Mouse (Mus musculus) MEL (cell line): ENCODE results near the gene Dtl. TPM values are rescaled to one million over a fixed set of nuclear protein-coding genes. Genes with fewer than 3 reads are reported as not detected.

Source experiments
- DNase-seq: peaks from one replicate; pipeline ENCODE4 v3.0.0; 2011; ENCODE audit warnings: low read depth, low spot score
- H3K27ac ChIP-seq: 2 replicates; pipeline ENCODE4 v1.5.1; 2012; ENCODE audit warnings: low read depth, mild to moderate bottlenecking, control low read depth, low read length, moderate library complexity; ENCODE audit not compliant: control insufficient read depth
- H3K27me3 ChIP-seq, 2 experiments: fragments of 150-350 bp in 1 of 2; sonication (generic) in 1 of 2; 2 replicates each; pipeline ENCODE4 v1.6.1; 2012; ENCODE audit warnings: low read length in 2 of 2, mild to moderate bottlenecking in 2 of 2, improper control_type of control experiment in 1 of 2, moderate library complexity in 1 of 2; ENCODE audit not compliant: insufficient read depth in 2 of 2, control insufficient read depth in 1 of 2
- H3K36me3 ChIP-seq, 2 experiments: 2 replicates each; pipeline ENCODE4 v1.6.1; 2012 to 2014; ENCODE audit warnings: low read length in 2 of 2, improper control_type of control experiment in 1 of 2, inconsistent platforms in 1 of 2, mild to moderate bottlenecking in 1 of 2; ENCODE audit not compliant: insufficient read depth in 2 of 2, control insufficient read depth in 1 of 2
- H3K4me1 ChIP-seq, 2 experiments: fragments of 150-350 bp in 1 of 2; sonication (generic) in 1 of 2; 2 replicates each; pipeline ENCODE4 v1.6.1; 2012; ENCODE audit warnings: low read length in 2 of 2, improper control_type of control experiment in 1 of 2, mild to moderate bottlenecking in 1 of 2; ENCODE audit not compliant: insufficient read depth in 2 of 2, control insufficient read depth in 1 of 2
- H3K4me3 ChIP-seq, 2 experiments: fragments of 150-350 bp in 1 of 2; sonication (generic) in 1 of 2; 2 replicates each; pipeline ENCODE4 v1.5.1; 2012; ENCODE audit warnings: low read depth in 2 of 2, low read length in 2 of 2, mild to moderate bottlenecking in 2 of 2, moderate library complexity in 2 of 2, control low read depth in 1 of 2, improper control_type of control experiment in 1 of 2; ENCODE audit not compliant: control insufficient read depth in 1 of 2, insufficient read depth in 1 of 2
- H3K79me2 ChIP-seq: 2 replicates; pipeline ENCODE4 v1.6.1; 2012; ENCODE audit warnings: mild to moderate bottlenecking, low read length, moderate library complexity; ENCODE audit not compliant: control insufficient read depth, poor library complexity, insufficient read depth
- H3K9ac ChIP-seq: 2 replicates; pipeline ENCODE4 v1.6.1; 2012; ENCODE audit warnings: low read depth, mild to moderate bottlenecking, control low read depth, low read length, moderate library complexity; ENCODE audit not compliant: control insufficient read depth, poor library complexity, severe bottlenecking
- H3K9me3 ChIP-seq: fragments of 150-350 bp; sonication (generic); replicated peaks from 2 replicates; pipeline ENCODE4 v1.6.1; 2012; ENCODE audit warnings: mild to moderate bottlenecking, low read length, improper control_type of control experiment, moderate library complexity; ENCODE audit not compliant: insufficient read depth
- BHLHE40 ChIP-seq: IDR thresholded peaks from 2 replicates; pipeline ENCODE4 v1.6.1; 2012; ENCODE audit warnings: low read depth, mild to moderate bottlenecking, inconsistent platforms, low read length, improper control_type of control experiment, borderline replicate concordance
- CHD1 ChIP-seq: IDR thresholded peaks from 2 replicates; pipeline ENCODE4 v1.6.1; 2012; ENCODE audit warnings: low read depth, mild to moderate bottlenecking, inconsistent platforms, low read length, improper control_type of control experiment
- CHD2 ChIP-seq: IDR thresholded peaks from 2 replicates; pipeline ENCODE4 v1.6.1; 2011; ENCODE audit warnings: low read length, improper control_type of control experiment
- CTCF ChIP-seq, 3 experiments: IDR thresholded peaks in 2 of 3; conservative IDR thresholded peaks in 1 of 3; 2 replicates each; pipeline ENCODE4 v1.5.1; 2011 to 2012; ENCODE audit warnings: low read length in 3 of 3, low read depth in 2 of 3, mild to moderate bottlenecking in 2 of 3, improper control_type of control experiment in 1 of 3, inconsistent platforms in 1 of 3, mixed read lengths in 1 of 3, moderate library complexity in 1 of 3; ENCODE audit not compliant: control insufficient read depth in 1 of 3, insufficient read depth in 1 of 3, poor library complexity in 1 of 3, severe bottlenecking in 1 of 3
- E2F4 ChIP-seq: IDR thresholded peaks from 2 replicates; pipeline ENCODE4 v1.6.1; 2011; ENCODE audit warnings: low read depth, low read length, improper control_type of control experiment, borderline replicate concordance
- ELF1 ChIP-seq: IDR thresholded peaks from 2 replicates; pipeline ENCODE4 v1.6.1; 2014; ENCODE audit warnings: low read depth, mild to moderate bottlenecking, inconsistent platforms, low read length, improper control_type of control experiment, moderate library complexity
- ETS1 ChIP-seq: IDR thresholded peaks from 2 replicates; pipeline ENCODE4 v1.6.1; 2012; ENCODE audit warnings: low read depth, mild to moderate bottlenecking, inconsistent platforms, low read length, improper control_type of control experiment, moderate library complexity
- GABPA ChIP-seq: IDR thresholded peaks from 2 replicates; pipeline ENCODE4 v1.6.1; 2012; ENCODE audit warnings: low read depth, mild to moderate bottlenecking, inconsistent platforms, low read length, improper control_type of control experiment, moderate library complexity
- MAX ChIP-seq: IDR thresholded peaks from 2 replicates; pipeline ENCODE4 v1.6.1; 2011; ENCODE audit warnings: low read length, improper control_type of control experiment
- MXI1 ChIP-seq: IDR thresholded peaks from 2 replicates; pipeline ENCODE4 v1.6.1; 2011; ENCODE audit warnings: mild to moderate bottlenecking, low read depth, low read length, improper control_type of control experiment
- MYB ChIP-seq: IDR thresholded peaks from 2 replicates; pipeline ENCODE4 v1.6.1; 2011; ENCODE audit warnings: mild to moderate bottlenecking, low read depth, low read length, improper control_type of control experiment
- MYC ChIP-seq: IDR thresholded peaks from 2 replicates; pipeline ENCODE4 v1.6.1; 2011; ENCODE audit warnings: low read depth, mild to moderate bottlenecking, low read length, improper control_type of control experiment, moderate library complexity
- NELFE ChIP-seq: IDR thresholded peaks from 2 replicates; pipeline ENCODE4 v1.6.1; 2011; ENCODE audit warnings: low read depth, low read length, improper control_type of control experiment
- NRF1 ChIP-seq: IDR thresholded peaks from 2 replicates; pipeline ENCODE4 v1.6.1; 2014; ENCODE audit warnings: low read depth, mild to moderate bottlenecking, inconsistent platforms, low read length, improper control_type of control experiment, moderate library complexity; ENCODE audit not compliant: poor library complexity, insufficient read depth, severe bottlenecking
- POLR2A ChIP-seq, 2 experiments: IDR thresholded peaks; 2 replicates each; pipeline ENCODE4 v1.6.1; 2011 to 2012; ENCODE audit warnings: low read length in 2 of 2, mild to moderate bottlenecking in 2 of 2, control low read depth in 1 of 2, improper control_type of control experiment in 1 of 2, low read depth in 1 of 2, moderate library complexity in 1 of 2; ENCODE audit not compliant: control insufficient read depth in 1 of 2, insufficient read depth in 1 of 2, poor library complexity in 1 of 2
- POLR2AphosphoS2 ChIP-seq: IDR thresholded peaks from 2 replicates; pipeline ENCODE4 v1.6.1; 2011; ENCODE audit warnings: low read length, improper control_type of control experiment
- POLR2AphosphoS5 ChIP-seq: IDR thresholded peaks from 2 replicates; pipeline ENCODE4 v1.6.1; 2012; ENCODE audit warnings: low read depth, borderline replicate concordance, mild to moderate bottlenecking, inconsistent platforms, low read length, moderate library complexity, mixed read lengths
- RCOR1 ChIP-seq: IDR thresholded peaks from 2 replicates; pipeline ENCODE4 v1.6.1; 2012; ENCODE audit warnings: low read depth, mild to moderate bottlenecking, inconsistent platforms, low read length, improper control_type of control experiment
- SMC3 ChIP-seq: IDR thresholded peaks from 2 replicates; pipeline ENCODE4 v1.6.1; 2011; ENCODE audit warnings: low read depth, low read length, improper control_type of control experiment
- TCF12 ChIP-seq: IDR thresholded peaks from 2 replicates; pipeline ENCODE4 v1.6.1; 2014; ENCODE audit warnings: low read depth, mild to moderate bottlenecking, inconsistent platforms, low read length, improper control_type of control experiment, moderate library complexity
- USF2 ChIP-seq, 2 experiments: IDR thresholded peaks; 2 replicates each; pipeline ENCODE4 v1.6.1; 2011 to 2012; ENCODE audit warnings: improper control_type of control experiment in 2 of 2, low read length in 2 of 2, borderline replicate concordance in 1 of 2, inconsistent platforms in 1 of 2, low read depth in 1 of 2, mild to moderate bottlenecking in 1 of 2; ENCODE audit not compliant: insufficient read depth in 1 of 2
- ZKSCAN1 ChIP-seq: IDR thresholded peaks from 2 replicates; pipeline ENCODE4 v1.6.1; 2012; ENCODE audit warnings: low read depth, mild to moderate bottlenecking, inconsistent platforms, low read length, improper control_type of control experiment, moderate library complexity
- ZMIZ1 ChIP-seq: IDR thresholded peaks from 2 replicates; pipeline ENCODE4 v1.6.1; 2012; ENCODE audit warnings: low read depth, mild to moderate bottlenecking, inconsistent platforms, low read length, improper control_type of control experiment, moderate library complexity
- ZNF384 ChIP-seq: IDR thresholded peaks from 2 replicates; pipeline ENCODE4 v1.6.1; 2012; ENCODE audit warnings: low read depth, mild to moderate bottlenecking, inconsistent platforms, low read length, improper control_type of control experiment
- polyA plus RNA-seq, 2 experiments: library from polyadenylated mRNA; stranded (reverse) in 1 of 2; unstranded in 1 of 2; fragments of >175 nt in 1 of 2; fragments of >200 nt in 1 of 2; gene quantifications; 2 replicates each; pipeline versions ENCODE4 v1.2.1 to v1.2.4; 2012; ENCODE audit warnings: low replicate concordance in 2 of 2, low read depth in 1 of 2; ENCODE audit not compliant: insufficient read length in 2 of 2, insufficient read depth in 1 of 2, missing spikeins in 1 of 2
- total RNA-seq: library from RNA; depleted of rRNA; stranded (reverse); fragments of 300-350 nt; gene quantifications from 2 replicates; pipeline ENCODE4 v1.2.3, GENCODE M21; 2012

The Dtl gene
- total and polyA plus RNA-seq, 3 experiments = 42.3 to 64.6 (median 53.5) TPM

DNA sequence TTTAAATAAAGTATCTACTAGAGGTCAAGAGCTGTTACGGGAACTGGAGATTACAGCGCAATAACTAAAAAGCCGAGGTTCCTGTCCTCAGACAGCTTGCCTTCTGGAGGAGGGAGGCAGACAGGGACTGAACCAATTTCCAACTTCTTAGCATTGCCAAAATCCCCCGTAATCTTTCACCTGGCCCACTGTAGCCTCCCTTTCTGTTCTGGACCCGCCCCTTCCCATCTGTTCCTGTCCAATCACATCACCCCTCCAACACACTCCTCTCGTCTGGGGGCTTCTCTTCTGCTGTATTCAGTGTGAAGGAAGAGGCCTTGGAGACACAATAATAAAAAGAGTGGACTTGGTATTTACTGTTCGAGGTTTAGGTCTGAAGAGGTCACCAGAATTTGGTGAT is 55.1 kb downstream of the Dtl start:
- DNase-seq = no peak
- H3K9me3 ChIP-seq = no peaks in the 10 kb centered on the region
- H3K79me2 ChIP-seq = no peaks in the 10 kb centered on the region
- peaks cover 0 to 3% of the 10 kb centered on the region in 2 experiments; a peak in 1 of 4 replicates for H3K36me3 ChIP-seq
- peaks cover 0 to 7% of the 10 kb centered on the region in 2 experiments; a peak in 2 of 4 replicates for H3K4me1 ChIP-seq
- no peak overlapping the region for H3K27ac ChIP-seq
- no peak overlapping the region for H3K9ac ChIP-seq
- no peak overlapping the region for H3K4me3 ChIP-seq
- H3K27me3 ChIP-seq = no peaks in the 10 kb centered on the region
- TF ChIP-seq CTCF (IDR thresholded peaks at IDR 0.05 in 2 of 3, conservative IDR thresholded peaks at IDR 0.05 in 1 of 3; ENCODE audit: control insufficient read depth in 1 of 3, insufficient read depth in 1 of 3, low read depth in 2 of 3, low read length in 3 of 3, poor library complexity in 1 of 3, severe bottlenecking in 1 of 3) = no peak
- no peak for TF ChIP-seq ZMIZ1
- TF ChIP-seq POLR2AphosphoS5 = no peak
- no peak for TF ChIP-seq ZKSCAN1
- no peak for TF ChIP-seq ZNF384
- TF ChIP-seq MYB = no peak
- no peak for TF ChIP-seq BHLHE40
- TF ChIP-seq SMC3 = no peak
- no peak for TF ChIP-seq RCOR1
- TF ChIP-seq NRF1 = no peak
- no peak for TF ChIP-seq ETS1
- TF ChIP-seq POLR2AphosphoS2 = no peak
- no peak for TF ChIP-seq USF2 (IDR thresholded peaks at IDR 0.05; ENCODE audit: borderline replicate concordance in 1 of 2, insufficient read depth in 1 of 2, low read depth in 1 of 2, low read length in 2 of 2)
- TF ChIP-seq POLR2A (IDR thresholded peaks at IDR 0.05; ENCODE audit: control insufficient read depth in 1 of 2, insufficient read depth in 1 of 2, low read depth in 1 of 2, low read length in 2 of 2, poor library complexity in 1 of 2) = no peak
- no peak for TF ChIP-seq NELFE
- TF ChIP-seq MAX = no peak
- TF ChIP-seq CHD1 = no peak
- no peak for TF ChIP-seq TCF12

DNA sequence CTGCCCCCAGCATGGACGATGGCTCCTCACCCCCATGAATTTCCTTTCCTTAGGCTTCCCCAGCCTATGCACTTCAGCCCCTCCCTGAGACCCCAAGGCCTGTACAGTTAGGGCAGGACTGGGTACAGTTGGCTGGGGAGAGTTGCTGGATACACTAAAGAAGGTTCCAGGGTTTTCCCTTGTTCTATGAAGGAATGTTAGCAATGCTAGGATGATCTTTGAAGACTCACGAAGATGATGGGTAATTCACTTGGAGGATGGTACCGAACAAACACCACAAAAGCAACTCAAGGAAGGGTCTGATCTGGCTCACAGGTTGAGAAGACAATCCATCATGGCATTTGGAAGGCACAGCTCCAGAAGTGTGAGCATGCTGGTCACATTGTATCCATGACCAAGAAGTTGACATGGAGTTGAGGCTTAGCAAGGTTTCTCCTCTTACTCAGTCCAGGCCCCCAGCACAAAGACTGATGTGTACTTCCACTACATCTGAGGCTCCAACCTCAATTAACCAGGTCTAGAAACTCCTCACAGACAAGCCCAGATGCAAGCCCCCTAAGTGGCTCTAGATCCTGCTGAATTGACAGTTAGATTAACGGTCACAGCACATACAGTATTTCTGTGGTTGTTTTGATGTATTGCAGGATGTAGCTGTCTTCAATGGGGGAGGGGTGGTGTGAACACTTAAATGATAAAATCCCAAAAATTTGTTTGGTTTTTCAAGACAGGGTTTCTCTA is 55.8 kb downstream of the Dtl start:
- H3K4me3 ChIP-seq = no peak overlapping the region
- no peaks in the 10 kb centered on the region for H3K9me3 ChIP-seq
- H3K36me3 ChIP-seq = peaks cover 0 to 3% of the 10 kb centered on the region in 2 experiments; a peak in 1 of 4 replicates
- TF ChIP-seq ELF1 = no peak
- no peak for TF ChIP-seq CHD2
- no peak for TF ChIP-seq GABPA
- TF ChIP-seq MYC = no peak
- TF ChIP-seq MXI1 = no peak
- TF ChIP-seq RCOR1 = no peak
- TF ChIP-seq ETS1 = no peak
- TF ChIP-seq POLR2A (IDR thresholded peaks at IDR 0.05; ENCODE audit: control insufficient read depth in 1 of 2, insufficient read depth in 1 of 2, low read depth in 1 of 2, low read length in 2 of 2, poor library complexity in 1 of 2) = no peak
- no peak for TF ChIP-seq E2F4
- no peak for TF ChIP-seq POLR2AphosphoS2
- TF ChIP-seq, all 39 proteins: peak for 0
- Histone ChIP-seq H3K27me3 (no peaks in the 10 kb centered on the region), H3K9ac (no peak overlapping the region), H3K79me2 (no peaks in the 10 kb centered on the region), H3K4me1 (peaks cover 0 to 7% of the 10 kb centered on the region in 2 experiments; a peak in 2 of 4 replicates), H3K27ac (no peak overlapping the region)
- no peak for DNase-seq
